Mouse (Mus musculus): ENCODE data around the gene Arf4.

- TF ChIP-seq POLR2A (IDR thresholded peaks at IDR 0.05; ENCODE audit: low read depth, low read length) (no peak), CTCF (IDR thresholded peaks at IDR 0.05; ENCODE audit: extremely low read depth, insufficient read depth, insufficient read length, insufficient replicate concordance) (no peak)
Observed at GRCm38 (mm10) chr14:26660233-26660632, 22.4 kb downstream of the Arf4 start.

Measured in spleen, adult 2 months (tissue).